Mouse (Mus musculus): Measurements from ENCODE around the gene Maco1. TPM values are rescaled to one million over a fixed set of nuclear protein-coding genes. Genes with fewer than 3 reads are reported as not detected.
A peak's percentile ranks its signal among the peaks of the same experiment; 100 is the strongest.

The Maco1 gene
- polyA plus RNA-seq, 1 experiment from 2014 or later, result 22.6 TPM

DNA sequence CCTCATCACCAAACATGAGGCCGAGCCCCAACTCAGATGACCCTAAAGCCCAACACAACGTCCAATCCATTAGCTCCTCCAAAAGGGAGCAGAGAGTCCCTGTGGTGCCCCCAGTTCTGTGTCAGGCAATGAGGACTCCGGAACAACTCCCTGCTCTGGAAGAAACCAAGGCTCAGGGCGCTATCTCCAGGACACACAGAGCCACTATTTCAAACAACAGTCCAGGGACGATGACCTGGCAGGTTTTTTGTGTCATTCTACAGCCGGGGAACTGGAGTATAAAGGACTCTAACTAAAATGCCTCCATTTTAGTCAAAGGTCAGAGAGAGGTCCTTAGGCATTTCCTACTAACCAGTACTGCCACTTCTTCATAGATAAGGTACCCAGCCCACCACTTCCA is 92.9 kb downstream of the Maco1 start:
- Histone ChIP-seq H3K4me1 (ENCODE audit: control insufficient read depth, insufficient read depth, low read length) (peaks cover 69% of the 10 kb centered on the region), H3K9ac (ENCODE audit: low read depth, low read length) (peak overlapping the region; percentile 46; the same call in 1 of the 2 replicates), H3K4me3 (ENCODE audit: low read depth, low read length) (no peak overlapping the region), H3K27me3 (ENCODE audit: control insufficient read depth, insufficient read depth, low read length) (no peaks in the 10 kb centered on the region), H3K36me3 (ENCODE audit: control insufficient read depth, insufficient read depth, low read length) (no peaks in the 10 kb centered on the region), H3K4me2 (peak overlapping the region; percentile 49), H3K9me3 (replicated peaks; ENCODE audit: control insufficient read depth, low read length) (no peaks in the 10 kb centered on the region), H3K27ac (ENCODE audit: low read depth, low read length) (peak overlapping the region; percentile 76)
- no peak for ATAC-seq (replicated peaks; ENCODE audit: insufficient number of reproducible peaks, low FRiP score, low TSS enrichment)
- WGBS (ENCODE audit: insufficient replicate concordance), result 57% methylated on average over 6 of the region's 6 CpGs

DNA sequence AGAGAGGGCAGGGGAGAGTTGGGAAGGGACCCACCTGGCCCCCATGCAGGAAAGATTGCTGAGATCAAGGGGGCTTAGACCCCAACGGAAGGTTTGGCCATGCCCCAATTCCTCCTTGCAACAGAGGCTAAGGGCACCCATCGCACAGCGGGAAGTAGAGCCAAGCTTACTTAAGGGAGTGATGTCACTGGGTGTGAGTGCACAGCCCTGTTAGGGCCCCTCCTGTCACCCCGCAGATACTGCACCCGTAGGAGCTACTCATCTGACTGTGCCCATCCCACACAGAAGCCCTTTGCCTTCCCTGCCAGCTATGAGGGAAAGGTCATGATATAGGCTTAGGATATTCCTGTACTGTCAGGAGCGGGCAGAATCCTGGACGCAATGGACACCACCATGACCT is 93.6 kb downstream of the Maco1 start:
- WGBS (ENCODE audit: insufficient replicate concordance), result 84% methylated on average over 7 of the region's 7 CpGs
- Histone ChIP-seq H3K9me3 (replicated peaks; ENCODE audit: control insufficient read depth, low read length) (no peaks in the 10 kb centered on the region), H3K27ac (ENCODE audit: low read depth, low read length) (peak overlapping the region; percentile 76), H3K27me3 (ENCODE audit: control insufficient read depth, insufficient read depth, low read length) (no peaks in the 10 kb centered on the region), H3K4me3 (ENCODE audit: low read depth, low read length) (no peak overlapping the region), H3K4me1 (ENCODE audit: control insufficient read depth, insufficient read depth, low read length) (peaks cover 69% of the 10 kb centered on the region), H3K9ac (ENCODE audit: low read depth, low read length) (no peak overlapping the region), H3K4me2 (no peak overlapping the region), H3K36me3 (ENCODE audit: control insufficient read depth, insufficient read depth, low read length) (no peaks in the 10 kb centered on the region)
- no peak for ATAC-seq (replicated peaks; ENCODE audit: insufficient number of reproducible peaks, low FRiP score, low TSS enrichment)

DNA sequence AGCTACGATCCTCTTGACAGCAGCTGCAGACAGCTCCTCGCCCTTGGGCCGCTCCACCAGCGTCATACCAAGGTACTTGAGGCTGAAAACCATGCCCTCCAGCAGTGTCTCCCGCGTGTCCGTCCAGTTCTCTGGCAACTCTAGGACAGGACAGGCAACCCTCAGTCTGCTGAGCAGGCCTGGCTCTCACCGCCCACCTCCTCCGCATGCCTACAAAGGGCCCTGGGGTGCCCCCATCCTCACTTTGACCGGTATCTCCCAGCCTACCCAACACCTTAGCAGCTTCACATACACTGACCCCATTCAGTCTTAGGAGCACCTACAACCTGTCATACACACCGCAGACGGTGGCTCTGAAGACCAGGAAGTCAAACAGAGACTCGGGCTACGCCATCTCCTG is 94.2 kb downstream of the Maco1 start:
- WGBS (ENCODE audit: insufficient replicate concordance), result 85% methylated on average over 14 of the region's 14 CpGs
- no peaks in the 10 kb centered on the region for H3K36me3 ChIP-seq (ENCODE audit: control insufficient read depth, insufficient read depth, low read length)
- peaks cover 69% of the 10 kb centered on the region for H3K4me1 ChIP-seq (ENCODE audit: control insufficient read depth, insufficient read depth, low read length)
- H3K4me3 ChIP-seq (ENCODE audit: low read depth, low read length), result no peak overlapping the region
- H3K27ac ChIP-seq (ENCODE audit: low read depth, low read length), result no peak overlapping the region
- no peak overlapping the region for H3K4me2 ChIP-seq
- no peak overlapping the region for H3K9ac ChIP-seq (ENCODE audit: low read depth, low read length)
- no peaks in the 10 kb centered on the region for H3K9me3 ChIP-seq (replicated peaks; ENCODE audit: control insufficient read depth, low read length)
- ATAC-seq (replicated peaks; ENCODE audit: insufficient number of reproducible peaks, low FRiP score, low TSS enrichment), result no peak
- no peaks in the 10 kb centered on the region for H3K27me3 ChIP-seq (ENCODE audit: control insufficient read depth, insufficient read depth, low read length)

DNA sequence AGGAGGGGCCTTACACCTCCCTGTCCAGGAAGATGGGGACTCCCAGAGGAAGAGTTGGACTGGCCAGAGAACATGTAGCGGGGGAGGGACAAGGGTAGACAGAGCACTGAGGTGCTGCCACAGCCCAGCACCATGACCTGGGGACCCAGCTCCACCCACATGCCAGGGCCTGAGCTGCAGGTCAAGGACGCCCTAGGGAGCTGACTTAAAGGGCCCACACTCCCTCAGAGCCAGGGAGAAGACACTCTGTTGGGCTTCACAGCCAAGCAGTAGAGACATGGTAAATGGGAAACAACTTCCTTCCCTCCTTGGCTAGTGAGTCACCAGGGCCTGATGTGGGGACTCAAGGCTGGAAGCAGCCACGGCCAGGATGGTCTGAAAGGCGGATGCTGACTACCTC is 94.8 kb downstream of the Maco1 start:
- no peak for ATAC-seq (replicated peaks; ENCODE audit: insufficient number of reproducible peaks, low FRiP score, low TSS enrichment)

DNA sequence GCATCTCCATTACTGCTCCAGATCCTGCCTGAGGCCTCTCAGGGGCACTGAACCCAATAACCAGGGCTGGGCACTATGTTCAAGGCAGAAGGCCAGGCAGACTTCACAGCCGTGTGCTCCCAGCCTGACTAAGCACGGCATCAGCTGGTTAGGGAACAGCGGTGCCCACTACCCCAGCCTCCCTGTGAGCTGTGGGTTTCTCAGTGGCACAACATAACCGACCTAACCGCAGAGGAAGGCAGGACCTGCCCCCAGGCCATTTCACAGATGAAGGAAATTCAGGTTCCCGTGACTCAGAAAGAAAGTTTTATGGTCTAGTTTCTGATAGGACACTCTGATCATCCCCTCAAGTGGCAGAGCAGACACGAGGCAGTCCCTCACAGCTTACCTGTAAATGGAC is 96.2 kb downstream of the Maco1 start:
- 81% methylated on average over 7 of the region's 7 CpGs for WGBS (ENCODE audit: insufficient replicate concordance)
- Histone ChIP-seq H3K9me3 (replicated peaks; ENCODE audit: control insufficient read depth, low read length) (no peaks in the 10 kb centered on the region), H3K27me3 (ENCODE audit: control insufficient read depth, insufficient read depth, low read length) (no peaks in the 10 kb centered on the region), H3K4me3 (ENCODE audit: low read depth, low read length) (no peak overlapping the region), H3K9ac (ENCODE audit: low read depth, low read length) (no peak overlapping the region), H3K4me2 (no peak overlapping the region), H3K27ac (ENCODE audit: low read depth, low read length) (no peak overlapping the region), H3K36me3 (ENCODE audit: control insufficient read depth, insufficient read depth, low read length) (no peaks in the 10 kb centered on the region), H3K4me1 (ENCODE audit: control insufficient read depth, insufficient read depth, low read length) (peaks cover 71% of the 10 kb centered on the region)
- no peak for ATAC-seq (replicated peaks; ENCODE audit: insufficient number of reproducible peaks, low FRiP score, low TSS enrichment)

More for the DNA sequence above, 94.8 kb downstream of the Maco1 start:
- Histone ChIP-seq H3K36me3 (ENCODE audit: control insufficient read depth, insufficient read depth, low read length) (no peaks in the 10 kb centered on the region), H3K27me3 (ENCODE audit: control insufficient read depth, insufficient read depth, low read length) (no peaks in the 10 kb centered on the region), H3K9ac (ENCODE audit: low read depth, low read length) (no peak overlapping the region), H3K4me2 (no peak overlapping the region), H3K9me3 (replicated peaks; ENCODE audit: control insufficient read depth, low read length) (no peaks in the 10 kb centered on the region), H3K4me1 (ENCODE audit: control insufficient read depth, insufficient read depth, low read length) (peaks cover 69% of the 10 kb centered on the region), H3K4me3 (ENCODE audit: low read depth, low read length) (no peak overlapping the region), H3K27ac (ENCODE audit: low read depth, low read length) (no peak overlapping the region)
- 70% methylated on average over 4 of the region's 4 CpGs for WGBS (ENCODE audit: insufficient replicate concordance)

DNA sequence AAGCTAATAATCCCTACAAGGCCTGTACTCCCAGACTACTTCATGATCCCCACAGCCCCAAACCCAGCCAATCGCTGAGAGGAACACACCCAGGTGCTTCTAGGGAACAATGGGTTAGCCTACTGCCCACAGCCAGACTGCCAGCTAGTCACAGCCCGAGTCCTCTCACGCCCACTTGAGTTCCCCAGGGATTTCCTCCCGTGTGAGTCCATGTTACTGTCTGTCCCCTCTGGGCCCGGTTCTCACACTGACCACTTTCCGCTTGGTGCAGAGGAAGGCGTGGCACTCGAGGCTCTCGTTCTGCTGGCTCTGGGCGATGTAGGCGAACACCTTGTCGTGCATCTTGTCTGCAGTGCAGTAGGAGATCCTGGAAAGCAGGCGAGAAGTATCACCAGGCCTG is 98.2 kb downstream of the Maco1 start:
- no peaks in the 10 kb centered on the region for H3K27me3 ChIP-seq (ENCODE audit: control insufficient read depth, insufficient read depth, low read length)
- no peak overlapping the region for H3K4me2 ChIP-seq
- no peaks in the 10 kb centered on the region for H3K36me3 ChIP-seq (ENCODE audit: control insufficient read depth, insufficient read depth, low read length)
- H3K9ac ChIP-seq (ENCODE audit: low read depth, low read length), result no peak overlapping the region
- H3K27ac ChIP-seq (ENCODE audit: low read depth, low read length), result no peak overlapping the region
- H3K9me3 ChIP-seq (replicated peaks; ENCODE audit: control insufficient read depth, low read length), result no peaks in the 10 kb centered on the region
- H3K4me1 ChIP-seq (ENCODE audit: control insufficient read depth, insufficient read depth, low read length), result peaks cover 61% of the 10 kb centered on the region
- ATAC-seq (replicated peaks; ENCODE audit: insufficient number of reproducible peaks, low FRiP score, low TSS enrichment), result no peak
- WGBS (ENCODE audit: insufficient replicate concordance), result 76% methylated on average over 13 of the region's 13 CpGs
- no peak overlapping the region for H3K4me3 ChIP-seq (ENCODE audit: low read depth, low read length)

DNA sequence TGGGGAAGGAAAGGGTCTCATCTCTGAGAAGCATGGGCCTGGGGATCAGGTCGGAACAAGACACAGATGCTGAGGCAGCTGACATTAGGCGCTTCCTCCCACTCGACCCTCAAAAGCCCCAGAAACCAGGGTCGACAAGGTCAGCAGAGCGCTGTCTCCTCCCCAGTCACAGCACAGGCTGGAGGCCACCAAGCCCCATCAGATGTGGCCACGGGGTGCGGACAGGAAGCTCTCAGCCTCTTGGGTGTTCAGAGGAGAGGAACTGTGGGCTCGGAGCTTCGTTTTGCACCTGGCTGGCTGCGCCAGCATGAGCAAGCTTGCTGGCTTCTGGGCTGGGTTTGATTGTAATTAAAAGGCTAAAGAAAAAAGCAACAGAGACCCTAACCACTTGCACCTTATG is 98.8 kb downstream of the Maco1 start:
- WGBS (ENCODE audit: insufficient replicate concordance), result 36% methylated on average over 10 of the region's 10 CpGs
- no peak overlapping the region for H3K4me3 ChIP-seq (ENCODE audit: low read depth, low read length)
- H3K9me3 ChIP-seq (replicated peaks; ENCODE audit: control insufficient read depth, low read length), result no peaks in the 10 kb centered on the region
- H3K27ac ChIP-seq (ENCODE audit: low read depth, low read length), result peak overlapping the region; percentile 37
- ATAC-seq (replicated peaks; ENCODE audit: insufficient number of reproducible peaks, low FRiP score, low TSS enrichment), result no peak
- no peaks in the 10 kb centered on the region for H3K27me3 ChIP-seq (ENCODE audit: control insufficient read depth, insufficient read depth, low read length)
- 0 out of 2 replicates have a peak overlapping the region, but pooled peaks have one; percentile 12 for H3K9ac ChIP-seq (ENCODE audit: low read depth, low read length)
- H3K4me2 ChIP-seq, result no peak overlapping the region
- H3K36me3 ChIP-seq (ENCODE audit: control insufficient read depth, insufficient read depth, low read length), result no peaks in the 10 kb centered on the region
- H3K4me1 ChIP-seq (ENCODE audit: control insufficient read depth, insufficient read depth, low read length), result peaks cover 56% of the 10 kb centered on the region

DNA sequence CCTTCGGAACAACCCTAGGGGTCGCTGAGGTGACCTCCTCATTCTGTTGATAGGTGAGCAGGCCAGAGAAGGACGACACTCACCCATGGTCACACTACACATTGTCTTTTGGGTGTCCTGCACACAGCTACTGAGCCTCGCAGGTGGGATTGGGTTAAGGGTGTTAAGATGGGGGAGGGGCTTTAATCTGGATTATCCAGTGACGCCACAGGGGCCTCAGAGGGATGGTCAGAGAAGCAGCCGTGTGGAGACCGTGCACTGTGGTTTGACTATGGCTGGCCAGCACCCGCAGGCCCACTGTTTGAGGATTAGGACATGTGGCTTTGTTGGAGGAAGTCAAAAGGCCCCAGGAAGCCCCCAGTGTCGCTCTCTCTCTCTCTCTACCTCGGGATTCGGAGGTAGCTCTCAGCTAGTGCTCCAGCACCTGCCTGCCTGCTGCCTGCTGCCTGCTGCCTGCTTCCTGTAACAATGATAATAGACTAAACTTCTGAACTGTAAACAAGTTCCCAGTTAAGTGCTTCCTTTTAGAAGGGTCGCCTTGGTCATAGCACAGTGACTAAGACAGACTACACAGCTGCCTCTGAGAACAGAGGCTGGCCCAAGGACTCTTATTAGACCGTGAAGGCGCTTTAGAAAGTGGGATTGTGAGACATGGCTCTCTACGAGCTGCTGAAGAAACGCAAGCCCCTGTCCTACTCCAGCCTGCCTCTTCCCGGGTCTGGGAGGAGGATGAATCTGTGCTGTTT is 99.5 kb downstream of the Maco1 start:
- Histone ChIP-seq H3K36me3 (ENCODE audit: control insufficient read depth, insufficient read depth, low read length) (no peaks in the 10 kb centered on the region), H3K9ac (ENCODE audit: low read depth, low read length) (no peak overlapping the region), H3K9me3 (replicated peaks; ENCODE audit: control insufficient read depth, low read length) (no peaks in the 10 kb centered on the region), H3K4me2 (no peak overlapping the region), H3K27ac (ENCODE audit: low read depth, low read length) (peak overlapping the region; percentile 37), H3K4me3 (ENCODE audit: low read depth, low read length) (no peak overlapping the region), H3K27me3 (ENCODE audit: control insufficient read depth, insufficient read depth, low read length) (no peaks in the 10 kb centered on the region), H3K4me1 (ENCODE audit: control insufficient read depth, insufficient read depth, low read length) (peaks cover 49% of the 10 kb centered on the region)
- no peak for ATAC-seq (replicated peaks; ENCODE audit: insufficient number of reproducible peaks, low FRiP score, low TSS enrichment)
- WGBS (ENCODE audit: insufficient replicate concordance), result 43% methylated on average over 17 of the region's 17 CpGs

DNA sequence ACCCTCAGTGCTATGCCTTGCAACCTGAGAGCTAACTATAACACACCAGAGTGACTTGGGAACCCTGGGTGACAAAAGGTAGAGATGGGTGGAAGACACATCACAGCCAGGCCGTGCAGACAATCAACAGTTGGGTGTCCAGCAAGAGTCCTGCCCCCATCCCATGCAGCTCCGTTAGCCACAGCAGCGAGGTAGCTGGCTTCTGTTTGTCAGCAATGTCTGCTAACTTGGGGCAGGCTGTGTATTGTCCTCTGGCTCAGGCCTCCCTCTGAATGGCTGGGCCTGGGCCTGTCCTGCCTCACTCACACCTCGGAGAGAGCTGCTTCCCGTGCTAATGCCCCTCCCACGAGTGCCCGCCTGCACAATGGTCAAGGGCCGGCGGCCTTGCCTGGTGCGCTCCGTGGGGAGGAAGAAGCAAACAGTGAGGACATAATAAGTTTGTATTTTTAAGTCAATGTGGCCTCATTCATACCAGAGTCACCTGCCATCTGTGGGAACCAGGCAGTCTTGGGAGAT is 100.2 kb downstream of the Maco1 start:
- Histone ChIP-seq H3K9ac (ENCODE audit: low read depth, low read length) (no peak overlapping the region), H3K4me3 (ENCODE audit: low read depth, low read length) (no peak overlapping the region), H3K4me2 (no peak overlapping the region), H3K27ac (ENCODE audit: low read depth, low read length) (peak overlapping the region; percentile 2), H3K36me3 (ENCODE audit: control insufficient read depth, insufficient read depth, low read length) (no peaks in the 10 kb centered on the region), H3K9me3 (replicated peaks; ENCODE audit: control insufficient read depth, low read length) (no peaks in the 10 kb centered on the region), H3K27me3 (ENCODE audit: control insufficient read depth, insufficient read depth, low read length) (no peaks in the 10 kb centered on the region), H3K4me1 (ENCODE audit: control insufficient read depth, insufficient read depth, low read length) (peaks cover 45% of the 10 kb centered on the region)
- peak; percentile 40; the same call in 1 of the 2 replicates for ATAC-seq (replicated peaks; ENCODE audit: insufficient number of reproducible peaks, low FRiP score, low TSS enrichment)
- 32% methylated on average over 11 of the region's 11 CpGs for WGBS (ENCODE audit: insufficient replicate concordance)

All from heart, embryonic 11.5 days (tissue).